In the genomic region with DNA sequence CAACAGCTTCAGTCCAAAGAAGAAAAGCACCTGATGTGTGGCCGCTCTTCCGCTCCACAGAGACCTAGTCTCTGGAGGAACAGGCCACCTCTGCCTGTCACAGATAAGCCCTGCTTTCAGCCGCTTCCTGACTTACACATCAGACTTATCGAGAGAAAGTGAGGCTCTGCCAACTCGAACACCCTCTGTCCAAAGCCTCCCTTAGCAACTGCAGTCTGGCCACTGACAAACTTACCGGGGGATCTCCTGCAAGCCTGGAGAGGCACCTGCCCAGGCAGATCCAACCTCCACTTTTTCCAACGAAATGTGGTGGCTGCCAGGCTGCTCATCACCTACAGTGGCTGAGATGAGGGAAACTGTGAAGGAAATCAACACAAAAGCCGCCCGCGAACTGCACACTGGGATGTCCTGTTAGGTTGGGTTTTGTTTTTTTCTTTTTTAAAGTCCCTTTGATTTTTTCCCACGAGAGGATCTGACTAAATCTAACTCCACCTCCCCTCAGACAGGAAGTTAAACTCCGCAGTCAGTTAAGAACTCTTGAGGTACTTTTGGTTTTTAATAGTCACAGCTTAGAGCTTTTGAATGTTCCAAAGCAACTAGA, we compare ENCODE assay signal across 7 mouse cellular contexts. TPM values are rescaled to one million over a fixed set of nuclear protein-coding genes. Genes with fewer than 3 reads are reported as not detected.
DNase-seq lines count a peak whose midpoint lies in the region; ATAC-seq and TF ChIP-seq lines count a peak whose summit lies in the region.

No protein-coding gene starts in this region.

- ATAC-seq in inflammation-experienced regulatory T-cells, adult 6 months = peak; percentile 82
- no peak for ATAC-seq in midbrain, embryonic 15.5 days (replicated peaks)

- DNase-seq in c-Kit-positive CD71-positive TER-119-positive erythroid progenitor cells, embryonic 14.5 days (ENCODE audit: low spot score) = peak; percentile 47
- peak; percentile 48 for DNase-seq in lung, postnatal 10 days
- peak; percentile 71 for DNase-seq in thymus, postnatal 14 days
- no peak for DNase-seq in urinary bladder, postnatal 25 days (ENCODE audit: low spot score)

- TF ChIP-seq CTCF in ES-Bruce4 (IDR thresholded peaks at IDR 0.05; ENCODE audit: low read depth, low read length) = no peak

- no peaks in the 10 kb centered on the region for H3K27me3 ChIP-seq in ES-Bruce4 (ENCODE audit: control insufficient read depth, insufficient read depth, low read length, poor library complexity, severe bottlenecking)
- H3K27me3 ChIP-seq in midbrain, embryonic 15.5 days (replicated peaks) = no peaks in the 10 kb centered on the region

- no peak overlapping the region for H3K4me3 ChIP-seq in ES-Bruce4 (ENCODE audit: low read depth, low read length)
- H3K4me3 ChIP-seq in midbrain, embryonic 15.5 days = no peak overlapping the region

- no peak overlapping the region for H3K9ac ChIP-seq in ES-Bruce4 (ENCODE audit: low read depth, poor library complexity, severe bottlenecking)
- H3K9ac ChIP-seq in midbrain, embryonic 15.5 days = no peak overlapping the region

- H3K36me3 ChIP-seq in ES-Bruce4 (ENCODE audit: control insufficient read depth, insufficient read depth, low read length, poor library complexity, severe bottlenecking) = no peaks in the 10 kb centered on the region
- no peaks in the 10 kb centered on the region for H3K36me3 ChIP-seq in midbrain, embryonic 15.5 days (replicated peaks)

- TF ChIP-seq EP300 in ES-Bruce4 (IDR thresholded peaks at IDR 0.05; ENCODE audit: insufficient read depth, low read depth, low read length) = no peak

- WGBS in midbrain, embryonic 15.5 days = 72% methylated on average over 12 of the region's 12 CpGs

- no peaks in the 10 kb centered on the region for H3K4me1 ChIP-seq in ES-Bruce4 (ENCODE audit: control insufficient read depth, insufficient read depth, low read length)
- no peaks in the 10 kb centered on the region for H3K4me1 ChIP-seq in midbrain, embryonic 15.5 days

- H3K27ac ChIP-seq in ES-Bruce4 (ENCODE audit: insufficient read depth, low read length) = peak overlapping the region; percentile 20; the same call in 1 of the 2 replicates
- no peak overlapping the region for H3K27ac ChIP-seq in midbrain, embryonic 15.5 days

- no peak for TF ChIP-seq POLR2A in ES-Bruce4 (IDR thresholded peaks at IDR 0.05; ENCODE audit: insufficient read depth, low read length)

- no peaks in the 10 kb centered on the region for H3K9me3 ChIP-seq in ES-Bruce4 (replicated peaks; ENCODE audit: control insufficient read depth, insufficient read depth, low read length, poor library complexity, severe bottlenecking)
- H3K9me3 ChIP-seq in midbrain, embryonic 15.5 days = no peaks in the 10 kb centered on the region

- H3K4me2 ChIP-seq in midbrain, embryonic 15.5 days = no peak overlapping the region

RNA-seq across cellular contexts. Expression of a gene that starts 55.9 kb away (rescaled TPM):
- 159 and 161 TPM in 2 replicates for polyA plus RNA-seq in ES-Bruce4 (2011; ENCODE audit: insufficient read depth, insufficient read length, low read depth, missing spikeins)
- polyA plus RNA-seq in inflammation-experienced regulatory T-cells, adult 6 months (2017; shearing (Covaris generic)) = 100 to 1,000 TPM; 143 to 631 (median 388) TPM
- polyA plus RNA-seq in midbrain, embryonic 15.5 days (2015; fragmentation: Nextera tagmentation; extraction: Ambion mirVana) = 19.7 and 21.1 TPM in 2 replicates
